Mouse (Mus musculus) limb, embryonic 11.5 days (tissue): ENCODE data around the gene Ptpn12. TPM values are rescaled to one million over a fixed set of nuclear protein-coding genes. Genes with fewer than 3 reads are reported as not detected.

Experiments
- ATAC-seq: fragments of 200-750 bp; cut with Nextera tagmentation; 2 replicates; pipeline ENCODE4 v1.8.0; 2017; ENCODE audit warnings: low read depth; ENCODE audit not compliant: insufficient number of reproducible peaks, low FRiP score, low TSS enrichment
- DNase-seq: peaks from one replicate; pipeline ENCODE4 v3.0.0-alpha.2; 2015; ENCODE audit warnings: low spot score
- H3K27ac ChIP-seq: fragments of 300-500 bp; sonication (generic); replicated peaks from 2 replicates; pipeline ENCODE4 v1.5.1; 2014; ENCODE audit warnings: low read depth, mild to moderate bottlenecking, low read length
- H3K27me3 ChIP-seq: fragments of 300-500 bp; sonication (generic); 2 replicates; pipeline ENCODE4 v1.6.1; 2014; ENCODE audit warnings: mild to moderate bottlenecking, low read length, mixed read lengths; ENCODE audit not compliant: control insufficient read depth, insufficient read depth
- H3K36me3 ChIP-seq: fragments of 300-500 bp; sonication (generic); 2 replicates; pipeline ENCODE4 v1.6.1; 2014; ENCODE audit warnings: mild to moderate bottlenecking, low read length, moderate library complexity, mixed read lengths; ENCODE audit not compliant: control insufficient read depth, insufficient read depth
- H3K4me1 ChIP-seq: fragments of 300-500 bp; sonication (generic); 2 replicates; pipeline ENCODE4 v1.6.1; 2014; ENCODE audit warnings: low read length, mixed read lengths; ENCODE audit not compliant: control insufficient read depth, insufficient read depth
- H3K4me2 ChIP-seq: fragments of 300-500 bp; sonication (generic); 2 replicates; pipeline ENCODE4 v1.6.1; 2014; ENCODE audit warnings: low read depth, mild to moderate bottlenecking, moderate library complexity; ENCODE audit not compliant: severe bottlenecking
- H3K4me3 ChIP-seq: fragments of 300-500 bp; sonication (generic); 2 replicates; pipeline ENCODE4 v1.5.1; 2014; ENCODE audit warnings: low read depth, low read length
- H3K9ac ChIP-seq: fragments of 300-500 bp; sonication (generic); 2 replicates; pipeline ENCODE4 v1.6.1; 2014; ENCODE audit warnings: mild to moderate bottlenecking, low read length
- H3K9me3 ChIP-seq: fragments of 300-500 bp; sonication (generic); 2 replicates; pipeline ENCODE4 v1.6.1; 2016; ENCODE audit warnings: low read length; ENCODE audit not compliant: control insufficient read depth
- WGBS: fragments of 180-500 bp; shearing (Covaris S2); extraction: QIAGEN DNeasy Blood & Tissue Kit; methylation state at CpG from one replicate; pipeline ENCODE4 v1.1.7; 2014; 5-methylcytosine and 5-hydroxymethylcytosine counted together
- polyA plus RNA-seq: library from polyadenylated mRNA; unstranded; fragments of >200 nt; fragmentation: Nextera tagmentation; extraction: Ambion mirVana; gene quantifications from 2 replicates; pipeline ENCODE4 v1.2.1, GENCODE M21; 2014

The Ptpn12 gene
- 25.9 and 27.4 TPM in 2 replicates for polyA plus RNA-seq

DNA sequence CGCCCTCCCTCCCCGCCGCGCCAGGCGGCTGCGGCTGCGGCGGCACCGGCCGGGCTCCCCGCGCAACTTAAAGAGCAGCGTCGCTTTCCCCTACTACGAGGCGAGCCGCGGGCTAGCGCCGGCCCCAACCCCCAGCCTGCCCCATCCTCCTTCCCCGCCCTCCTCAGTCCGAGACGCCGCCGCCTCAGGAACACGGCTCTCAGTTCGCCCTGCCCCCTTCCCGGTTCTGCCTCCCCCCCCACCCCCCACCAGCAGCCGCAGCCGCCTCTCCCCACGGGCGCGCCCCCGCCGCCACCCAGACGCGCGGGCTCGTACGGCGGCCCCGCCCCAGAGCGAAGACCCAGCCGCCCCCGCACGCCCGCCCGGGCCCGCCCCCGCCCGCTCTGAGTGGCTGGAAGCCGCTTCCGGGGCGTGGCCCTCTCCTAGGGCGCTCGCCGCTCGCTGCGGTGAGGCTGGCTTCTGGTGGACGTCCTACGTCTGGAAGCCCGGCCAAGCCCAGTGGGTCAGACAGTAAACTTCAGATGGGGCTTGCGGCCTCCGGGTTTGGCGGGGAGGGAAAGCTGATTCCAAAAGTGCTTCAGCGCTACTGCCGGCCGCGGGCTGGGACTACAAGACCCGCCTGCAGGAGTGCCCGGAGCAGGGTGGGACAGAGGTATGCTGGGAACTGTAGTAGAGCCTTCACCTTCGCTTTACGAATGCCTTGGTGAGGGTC, at the start of gene Ptpn12:
TSS of gene Ptpn12 (minus strand) at position 92 of the 712 bp plus-strand sequence.
- Histone ChIP-seq H3K9me3 (no peaks in the 10 kb centered on the region), H3K27me3 (no peaks in the 10 kb centered on the region), H3K9ac (peak within 1 kb of the TSS; percentile 95), H3K4me2 (peak within 1 kb of the TSS; percentile 59), H3K4me3 (peak within 1 kb of the TSS; percentile 98), H3K4me1 (peaks cover 4% of the 10 kb centered on the region), H3K27ac (peak within 1 kb of the TSS; percentile 98), H3K36me3 (no peaks in the 10 kb centered on the region)
- 0% methylated on average over 40 of the region's 73 CpGs for WGBS
- DNase-seq (peak; percentile 95), ATAC-seq (peak; percentile 96)

DNA sequence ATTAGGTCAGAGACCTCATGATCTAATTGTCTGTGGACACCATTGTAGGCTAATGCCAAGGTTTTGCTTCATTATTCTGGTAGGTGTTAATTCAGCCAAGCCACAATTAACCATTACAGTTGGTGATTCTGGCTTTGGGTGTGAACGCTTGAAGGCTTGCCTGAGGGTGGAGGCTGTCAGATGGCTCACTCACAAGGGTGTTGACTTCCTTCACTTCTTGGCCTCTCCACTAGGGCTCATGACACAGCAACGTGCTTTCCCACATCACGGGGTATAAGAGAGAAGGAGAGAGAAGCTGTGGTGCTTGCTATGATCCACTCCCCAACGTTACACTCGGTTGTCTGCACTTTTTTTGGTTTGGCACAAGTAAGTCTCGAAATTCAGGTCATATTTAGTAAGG, 35.5 kb upstream of the Ptpn12 start:
- DNase-seq, result no peak
- Histone ChIP-seq H3K4me3 (no peak overlapping the region), H3K4me1 (no peaks in the 10 kb centered on the region), H3K36me3 (no peaks in the 10 kb centered on the region), H3K27ac (no peak overlapping the region), H3K4me2 (no peak overlapping the region), H3K9me3 (no peaks in the 10 kb centered on the region), H3K9ac (no peak overlapping the region), H3K27me3 (no peaks in the 10 kb centered on the region)
- WGBS, result 79% methylated on average over 6 of the region's 6 CpGs
- ATAC-seq, result no peak

GRCm38 (mm10) chr5:21057217-21057616, 1.5 kb upstream of the Ptpn12 start:
- ATAC-seq (no peak), DNase-seq (peak; percentile 16)
- 87% methylated on average over 2 of the region's 2 CpGs for WGBS
- H3K9me3 ChIP-seq, result no peaks in the 10 kb centered on the region
- H3K4me1 ChIP-seq, result peaks cover 4% of the 10 kb centered on the region
- H3K27me3 ChIP-seq, result no peaks in the 10 kb centered on the region
- no peak overlapping the region for H3K27ac ChIP-seq
- no peak overlapping the region for H3K9ac ChIP-seq
- no peaks in the 10 kb centered on the region for H3K36me3 ChIP-seq
- H3K4me2 ChIP-seq, result no peak overlapping the region
- no peak overlapping the region for H3K4me3 ChIP-seq

DNA sequence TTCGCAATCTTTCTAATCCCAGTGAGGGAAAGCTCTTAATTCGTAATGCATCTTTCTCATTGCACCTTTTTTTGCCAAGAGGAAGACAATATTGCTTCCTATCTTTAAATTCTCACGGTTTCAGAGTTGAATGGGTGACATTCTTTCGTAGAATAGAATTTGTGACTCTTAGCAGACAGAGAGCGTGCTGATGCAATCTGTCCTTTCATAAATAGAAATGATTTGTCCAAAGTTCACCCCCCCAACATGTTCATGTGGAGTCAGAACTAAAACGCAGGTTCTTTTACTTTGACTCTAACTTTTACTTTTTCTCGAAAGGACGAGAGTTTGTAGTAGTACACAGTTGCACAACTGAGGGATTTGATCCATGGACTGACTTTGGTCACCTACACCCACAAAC, 884 bp upstream of the Ptpn12 start:
- Histone ChIP-seq H3K9me3 (no peaks in the 10 kb centered on the region), H3K4me2 (peak overlapping the region; percentile 41), H3K27me3 (no peaks in the 10 kb centered on the region), H3K4me3 (peak overlapping the region; percentile 98), H3K27ac (peak overlapping the region; percentile 98), H3K36me3 (no peaks in the 10 kb centered on the region), H3K4me1 (peaks cover 4% of the 10 kb centered on the region), H3K9ac (peak overlapping the region; percentile 58; the same call in 1 of the 2 replicates)
- no peak for ATAC-seq
- 18% methylated on average over 8 of the region's 8 CpGs for WGBS
- DNase-seq, result no peak

DNA sequence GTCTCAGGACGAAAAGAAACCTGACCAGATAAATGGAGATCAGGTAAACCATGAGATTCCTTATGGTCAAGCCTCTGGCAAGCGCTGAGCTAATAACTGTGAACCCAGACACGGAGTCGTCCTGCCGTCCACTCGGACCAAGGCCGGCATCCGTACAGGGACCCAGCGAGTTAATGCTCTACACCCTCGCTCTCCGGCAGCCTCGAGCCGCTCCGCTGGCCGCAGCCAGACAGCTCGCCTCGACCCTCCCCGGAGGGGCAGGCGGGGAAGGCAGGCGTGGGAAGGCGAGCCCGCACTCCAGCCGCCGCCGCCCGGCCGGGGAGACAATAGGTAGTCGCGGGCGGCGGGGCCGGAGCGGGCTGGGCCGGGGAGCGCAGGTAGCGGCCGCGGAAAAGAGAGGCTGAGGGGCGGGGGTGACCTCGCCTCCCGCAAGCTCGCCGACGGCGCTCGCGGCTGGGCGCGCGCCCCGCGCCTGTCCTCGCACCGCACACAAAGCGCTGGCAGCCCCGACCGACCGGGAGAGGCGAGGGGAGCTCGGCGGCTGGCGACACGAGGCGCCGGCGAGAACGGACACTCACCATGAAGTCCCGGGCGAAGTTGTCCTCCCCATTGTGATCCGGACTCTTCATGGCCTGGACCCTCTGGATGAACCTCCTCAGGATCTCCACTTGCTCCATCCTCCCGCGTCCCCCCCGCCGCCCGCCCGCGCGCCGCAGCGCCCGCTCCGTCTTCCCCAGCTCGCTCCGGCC, 466 bp downstream of the Ptpn12 start:
- Histone ChIP-seq H3K27me3 (no peaks in the 10 kb centered on the region), H3K9me3 (no peaks in the 10 kb centered on the region), H3K9ac (peak overlapping the region; percentile 95), H3K4me1 (peaks cover 4% of the 10 kb centered on the region), H3K4me3 (peak overlapping the region; percentile 98), H3K36me3 (no peaks in the 10 kb centered on the region), H3K4me2 (peak overlapping the region; percentile 59), H3K27ac (peak overlapping the region; percentile 98)
- DNase-seq (peak; percentile 71), ATAC-seq (peak; percentile 56)
- WGBS, result under 1% methylated on average over 65 of the region's 84 CpGs

DNA sequence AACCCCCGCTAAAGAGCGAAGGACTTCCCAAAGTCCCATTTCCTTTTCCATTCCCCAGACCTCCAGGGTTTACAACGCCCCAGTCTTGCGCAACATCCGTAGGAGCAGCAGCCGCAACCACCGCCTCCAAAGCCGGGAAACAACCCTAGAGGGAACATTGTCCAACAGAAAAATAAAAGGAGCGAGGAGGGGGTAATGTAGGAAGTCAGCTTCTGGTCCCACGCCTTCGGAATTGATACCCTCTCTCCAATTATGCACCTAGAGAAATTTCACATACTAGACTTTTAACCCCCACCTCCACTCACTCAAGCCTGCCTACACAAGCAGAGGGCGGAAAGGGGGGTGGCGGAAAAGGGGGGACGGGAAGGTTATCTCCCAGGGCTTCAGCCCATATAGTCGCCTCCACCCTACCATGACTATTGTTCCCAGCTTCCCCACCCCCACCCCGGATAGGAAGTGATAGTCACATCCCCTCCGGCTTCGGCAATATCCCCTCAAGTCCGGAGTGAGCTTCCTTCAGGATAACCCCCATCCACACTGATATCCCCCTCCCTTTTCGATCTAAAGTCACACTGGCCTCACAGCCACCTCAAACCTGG, 1.1 kb downstream of the Ptpn12 start:
- DNase-seq (peak; percentile 75), ATAC-seq (peak; percentile 11; the same call in 1 of the 2 replicates)
- WGBS, result under 1% methylated on average over 20 of the region's 20 CpGs
- Histone ChIP-seq H3K9me3 (no peaks in the 10 kb centered on the region), H3K4me3 (peak overlapping the region; percentile 98), H3K27me3 (no peaks in the 10 kb centered on the region), H3K27ac (peak overlapping the region; percentile 98), H3K9ac (peak overlapping the region; percentile 95), H3K36me3 (no peaks in the 10 kb centered on the region), H3K4me2 (peak overlapping the region; percentile 59), H3K4me1 (peaks cover 4% of the 10 kb centered on the region)

DNA sequence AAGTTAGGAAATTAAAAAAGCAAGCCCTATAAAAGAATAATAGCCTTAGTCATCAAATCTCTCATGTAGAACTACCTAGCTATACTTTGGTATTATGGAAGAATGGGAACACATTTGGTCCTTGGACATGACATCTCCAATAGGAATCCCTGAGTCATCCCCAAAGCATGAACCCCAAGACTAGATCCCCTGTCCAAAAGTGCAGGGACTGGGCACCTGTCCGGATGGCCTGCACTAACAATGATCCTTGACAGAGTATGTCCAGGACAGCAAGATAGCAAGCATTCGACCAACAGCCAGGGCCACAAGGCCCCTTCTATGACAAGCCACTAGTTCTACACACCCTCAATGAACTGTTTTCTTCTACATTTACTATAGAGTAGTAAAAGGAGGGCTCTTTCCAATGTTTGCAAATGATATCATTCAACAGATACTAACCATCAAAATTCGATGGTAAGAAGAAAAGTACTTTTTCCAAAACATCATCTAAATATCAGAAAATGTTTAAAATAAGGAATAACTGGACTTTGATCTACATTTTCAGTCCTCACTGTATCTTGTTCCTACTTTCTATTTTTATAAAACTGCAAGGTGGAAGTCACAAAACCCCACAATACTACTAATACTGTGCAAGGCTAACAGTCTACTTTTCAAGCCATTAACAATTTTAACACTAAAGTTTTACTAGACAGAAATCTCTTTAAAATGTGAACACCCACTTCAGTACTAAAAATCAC, 2.0 kb downstream of the Ptpn12 start:
- Histone ChIP-seq H3K27me3 (no peaks in the 10 kb centered on the region), H3K27ac (no peak overlapping the region), H3K36me3 (no peaks in the 10 kb centered on the region), H3K9ac (no peak overlapping the region), H3K9me3 (no peaks in the 10 kb centered on the region), H3K4me2 (peak overlapping the region; percentile 59), H3K4me3 (peak overlapping the region; percentile 98), H3K4me1 (peaks cover 4% of the 10 kb centered on the region)
- WGBS, result 72% methylated on average over 3 of the region's 3 CpGs
- ATAC-seq (no peak), DNase-seq (peak; percentile 17)

- no peak for ATAC-seq
- no peaks in the 10 kb centered on the region for H3K36me3 ChIP-seq
- no peak overlapping the region for H3K4me3 ChIP-seq
- no peaks in the 10 kb centered on the region for H3K9me3 ChIP-seq
- H3K4me1 ChIP-seq, result peaks cover 4% of the 10 kb centered on the region
- no peak overlapping the region for H3K4me2 ChIP-seq
- DNase-seq, result no peak
- no peak overlapping the region for H3K27ac ChIP-seq
- no peaks in the 10 kb centered on the region for H3K27me3 ChIP-seq
- 97% methylated on average over 1 of the region's 1 CpGs for WGBS
- no peak overlapping the region for H3K9ac ChIP-seq
Measured at GRCm38 (mm10) chr5:21052521-21052920, 3.2 kb downstream of the Ptpn12 start.
